Mouse (Mus musculus) CH12.LX (cell line): ENCODE measurements around the gene Ptpn14. TPM values are rescaled to one million over a fixed set of nuclear protein-coding genes. Genes with fewer than 3 reads are reported as not detected.

ENCODE experiments used
- DNase-seq: peaks from one replicate; pipeline ENCODE4 v3.0.0-alpha.2; 2013; ENCODE audit errors: extremely low read depth
- H3K27ac ChIP-seq: 2 replicates; pipeline ENCODE4 v1.5.1; 2012; ENCODE audit warnings: low read depth, mild to moderate bottlenecking, control low read depth, moderate library complexity; ENCODE audit not compliant: insufficient read depth
- H3K27me3 ChIP-seq: replicated peaks from 2 replicates; pipeline ENCODE3; 2012; ENCODE audit warnings: inconsistent platforms
- H3K36me3 ChIP-seq, 2 experiments: replicated peaks in 1 of 2; 2 replicates each; pipeline versions ENCODE3 to v1.6.1; 2012; ENCODE audit warnings: inconsistent platforms in 1 of 2, low read length in 1 of 2, mild to moderate bottlenecking in 1 of 2, mixed read lengths in 1 of 2, moderate library complexity in 1 of 2; ENCODE audit not compliant: control insufficient read depth in 1 of 2, insufficient read depth in 1 of 2
- H3K4me1 ChIP-seq, 2 experiments: 2 replicates each; pipeline ENCODE4 v1.6.1; 2012; ENCODE audit warnings: inconsistent platforms in 1 of 2, moderate library complexity in 1 of 2; ENCODE audit not compliant: insufficient read depth in 2 of 2, control insufficient read depth in 1 of 2
- H3K4me2 ChIP-seq: 2 replicates; pipeline ENCODE4 v1.6.1; 2012; ENCODE audit warnings: low read depth, mild to moderate bottlenecking, control low read depth; ENCODE audit not compliant: poor library complexity, insufficient read depth, severe bottlenecking
- H3K4me3 ChIP-seq, 3 experiments: fragments of 150-350 bp in 1 of 3; sonication (generic) in 1 of 3; replicated peaks in 1 of 3; 2 replicates each; pipeline versions ENCODE3 to v1.5.1; 2011 to 2012; ENCODE audit warnings: low read depth in 2 of 3, low read length in 2 of 3, mild to moderate bottlenecking in 2 of 3, moderate library complexity in 2 of 3, control low read depth in 1 of 3, improper control_type of control experiment in 1 of 3, inconsistent platforms in 1 of 3, mixed read lengths in 1 of 3; ENCODE audit not compliant: poor library complexity in 1 of 3
- H3K79me2 ChIP-seq: replicated peaks from 2 replicates; pipeline ENCODE4 v1.6.1; 2012; ENCODE audit warnings: mild to moderate bottlenecking, moderate library complexity; ENCODE audit not compliant: control insufficient read depth, poor library complexity, insufficient read depth, severe bottlenecking; ENCODE audit errors: extremely low read depth
- H3K9ac ChIP-seq: 2 replicates; pipeline ENCODE4 v1.6.1; 2012; ENCODE audit warnings: low read depth, mild to moderate bottlenecking, control low read depth, moderate library complexity; ENCODE audit not compliant: insufficient read depth
- H3K9me3 ChIP-seq: replicated peaks from 2 replicates; pipeline ENCODE3; 2012; ENCODE audit warnings: low read length, inconsistent platforms, mixed read lengths
- CHD1 ChIP-seq: IDR thresholded peaks from 2 replicates; pipeline ENCODE4 v1.6.1; 2012; ENCODE audit warnings: low read depth, low read length, improper control_type of control experiment, inconsistent platforms
- CHD2 ChIP-seq: IDR thresholded peaks from 2 replicates; pipeline ENCODE4 v1.6.1; 2011; ENCODE audit warnings: low read length, improper control_type of control experiment
- E2F4 ChIP-seq: IDR thresholded peaks from 2 replicates; pipeline ENCODE4 v1.6.1; 2011; ENCODE audit warnings: low read depth, low read length, improper control_type of control experiment; ENCODE audit not compliant: insufficient replicate concordance
- ELF1 ChIP-seq: IDR thresholded peaks from 2 replicates; pipeline ENCODE4 v1.6.1; 2014; ENCODE audit warnings: low read depth, mild to moderate bottlenecking, inconsistent platforms, low read length, improper control_type of control experiment
- KAT2A ChIP-seq: IDR thresholded peaks from 2 replicates; pipeline ENCODE4 v1.6.1; 2012; ENCODE audit warnings: low read length, improper control_type of control experiment, inconsistent platforms; ENCODE audit not compliant: insufficient replicate concordance
- MAX ChIP-seq: IDR thresholded peaks from 2 replicates; pipeline ENCODE4 v1.6.1; 2011; ENCODE audit warnings: low read length, improper control_type of control experiment
- MXI1 ChIP-seq: IDR thresholded peaks from 2 replicates; pipeline ENCODE4 v1.6.1; 2011; ENCODE audit warnings: mild to moderate bottlenecking, low read depth, low read length, improper control_type of control experiment
- MYC ChIP-seq: IDR thresholded peaks from 2 replicates; pipeline ENCODE4 v1.6.1; 2011; ENCODE audit warnings: low read depth, mild to moderate bottlenecking, improper control_type of control experiment, low read length
- NELFE ChIP-seq: IDR thresholded peaks from 2 replicates; pipeline ENCODE4 v1.6.1; 2011; ENCODE audit warnings: low read depth, low read length, improper control_type of control experiment
- NRF1 ChIP-seq: IDR thresholded peaks from 2 replicates; pipeline ENCODE4 v1.6.1; 2014; ENCODE audit warnings: low read depth, mild to moderate bottlenecking, inconsistent platforms, low read length, improper control_type of control experiment, moderate library complexity
- RAD21 ChIP-seq: IDR thresholded peaks from 2 replicates; pipeline ENCODE4 v1.6.1; 2011; ENCODE audit warnings: low read depth, mild to moderate bottlenecking, low read length, improper control_type of control experiment, moderate library complexity
- RCOR1 ChIP-seq: conservative IDR thresholded peaks from 2 replicates; pipeline ENCODE4 v1.6.1; 2012; ENCODE audit warnings: low read depth, mild to moderate bottlenecking, inconsistent platforms, low read length, improper control_type of control experiment
- SMC3 ChIP-seq: IDR thresholded peaks from 2 replicates; pipeline ENCODE4 v1.6.1; 2011; ENCODE audit warnings: low read depth, low read length, improper control_type of control experiment
- USF1 ChIP-seq: IDR thresholded peaks from 2 replicates; pipeline ENCODE4 v1.6.1; 2014; ENCODE audit warnings: low read depth, mild to moderate bottlenecking, inconsistent platforms, low read length, improper control_type of control experiment
- USF2 ChIP-seq: conservative IDR thresholded peaks from 2 replicates; pipeline ENCODE4 v1.6.1; 2011; ENCODE audit warnings: low read depth, low read length, improper control_type of control experiment
- ZC3H11A ChIP-seq: IDR thresholded peaks from 2 replicates; pipeline ENCODE4 v1.6.1; 2012; ENCODE audit warnings: low read depth, mild to moderate bottlenecking, inconsistent platforms, low read length, improper control_type of control experiment
- ZMIZ1 ChIP-seq: IDR thresholded peaks from 2 replicates; pipeline ENCODE4 v1.6.1; 2012; ENCODE audit warnings: low read depth, mild to moderate bottlenecking, inconsistent platforms, low read length, improper control_type of control experiment
- dilution Hi-C: fragments of 300-500 bp; cut with MboI; formaldehyde crosslinking; loops from 2 replicates; pipeline ENCODE4 v1.14.3; 2020; ENCODE audit warnings: low sequenced_read_pairs; ENCODE audit not compliant: extremely low pct_unique_long_range_greater_than_20kb, extremely low pct_ligation_motif_present
- in situ Hi-C: fragments of 300-500 bp; cut with MboI; formaldehyde crosslinking; loops from 3 replicates; pipeline ENCODE4 v1.14.3; 2019; ENCODE audit warnings: low sequenced_read_pairs, low pct_ligation_motif_present, low pct_unique_long_range_greater_than_20kb, mixed read lengths
- polyA plus RNA-seq: library from polyadenylated mRNA; unstranded; fragments of >175 nt; gene quantifications from 2 replicates; pipeline ENCODE4 v1.2.1, GENCODE M21; 2012; ENCODE audit warnings: low read depth; ENCODE audit not compliant: insufficient read length
- total RNA-seq, 2 experiments: library from RNA; depleted of rRNA; stranded (reverse); fragments of 300-350 nt in 1 of 2; fragments of >200 nt in 1 of 2; gene quantifications; 2 replicates each; pipeline ENCODE4 v1.2.3; 2012 to 2014

The Ptpn14 gene
- total and polyA plus RNA-seq, 3 experiments = under 0.01 to 0.10 TPM; not detected in 1

GRCm38 (mm10) chr1:189898708-189899107 lies 170.6 kb downstream of the Ptpn14 start:
- H3K9me3 ChIP-seq = peaks cover 2% of the 10 kb centered on the region
- no peaks in the 10 kb centered on the region for H3K79me2 ChIP-seq
- no peak overlapping the region for H3K4me3 ChIP-seq
- no peaks in the 10 kb centered on the region for H3K27me3 ChIP-seq
- DNase-seq = no peak
- in situ Hi-C loops = no loop called here
- no peak overlapping the region for H3K4me2 ChIP-seq
- dilution Hi-C loops = no loop called here
- H3K9ac ChIP-seq = no peak overlapping the region
- H3K27ac ChIP-seq = no peak overlapping the region
- H3K36me3 ChIP-seq = peaks cover 50 to 97% of the 10 kb centered on the region in 2 experiments
- TF ChIP-seq SMC3 (no peak), NRF1 (no peak), ZC3H11A (no peak), USF2 (no peak), NELFE (no peak), E2F4 (no peak), KAT2A (no peak), RCOR1 (no peak), CHD1 (no peak), MYC (no peak), MAX (no peak)
- TF ChIP-seq, all 38 proteins: peak for 0
- H3K4me1 ChIP-seq = peaks cover 0 to 7% of the 10 kb centered on the region in 2 experiments; a peak in 2 of 4 replicates

- dilution Hi-C loops (no loop called here), in situ Hi-C loops (no loop called here)
- Histone ChIP-seq H3K9ac (no peak overlapping the region), H3K27ac (no peak overlapping the region), H3K27me3 (no peaks in the 10 kb centered on the region), H3K79me2 (no peaks in the 10 kb centered on the region), H3K4me1 (peaks cover 0 to 7% of the 10 kb centered on the region in 2 experiments; a peak in 2 of 4 replicates), H3K9me3 (peaks cover 2% of the 10 kb centered on the region), H3K4me2 (no peak overlapping the region), H3K4me3 (no peak overlapping the region), H3K36me3 (peaks cover 44 to 92% of the 10 kb centered on the region in 2 experiments)
- no peak for DNase-seq
- TF ChIP-seq RAD21 (no peak), ELF1 (no peak), USF1 (no peak), E2F4 (no peak), CHD2 (no peak), KAT2A (no peak), MXI1 (no peak), ZMIZ1 (no peak)
Observed at GRCm38 (mm10) chr1:189899526-189899925, 171.5 kb downstream of the Ptpn14 start.
